Mouse (Mus musculus) cortical plate, adult 2 months (tissue): ENCODE results near the gene Ror1.

ENCODE experiments used
- CTCF ChIP-seq: fragments of 200-500 bp; IDR thresholded peaks from 2 replicates; pipeline ENCODE4 v1.5.1; 2011; ENCODE audit warnings: mild to moderate bottlenecking, control low read depth, low read length; ENCODE audit not compliant: insufficient read depth; ENCODE audit errors: extremely low read depth
- POLR2A ChIP-seq: fragments of 200-500 bp; IDR thresholded peaks from 2 replicates; pipeline ENCODE4 v1.6.1; 2011; ENCODE audit warnings: mild to moderate bottlenecking, low read length, control low read depth; ENCODE audit not compliant: insufficient read depth; ENCODE audit errors: extremely low read depth

DNA sequence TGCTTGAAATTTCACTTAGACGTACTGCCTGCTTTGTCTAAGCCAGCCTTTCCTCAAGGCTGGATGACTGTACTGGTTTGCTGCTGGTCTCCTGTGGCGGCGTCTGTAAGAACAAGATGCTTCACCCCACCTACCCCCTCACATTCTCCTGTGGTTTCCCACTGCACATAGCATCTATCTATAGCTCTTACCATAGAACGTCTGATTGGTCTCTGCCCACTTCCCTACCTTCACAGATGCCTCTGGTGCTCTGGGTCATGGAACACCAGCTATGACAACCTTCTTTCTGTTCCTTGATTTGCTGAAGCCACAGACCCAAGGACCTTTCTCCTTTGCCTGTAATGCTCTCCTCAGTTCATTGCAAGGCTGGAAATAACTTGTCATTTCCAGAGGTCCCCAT is 124.0 kb downstream of the Ror1 start:
- TF ChIP-seq CTCF (no peak), POLR2A (no peak)
